Mouse (Mus musculus) megakaryocyte, embryonic 14.5 days (primary cell): ENCODE results near the gene Fgfr2.

Experiments
- FLI1 ChIP-seq: IDR thresholded peaks from 2 replicates; pipeline ENCODE4 v1.6.1; 2012; ENCODE audit warnings: low read length, inconsistent platforms, mixed read lengths
- GATA1 ChIP-seq: IDR thresholded peaks from 3 replicates; pipeline ENCODE4 v1.6.1; 2012; ENCODE audit warnings: mixed read lengths, low read length, inconsistent platforms, borderline replicate concordance

GRCm38 (mm10) chr7:130950482-130950881 lies 2172.7 kb downstream of the Fgfr2 start:
- TF ChIP-seq GATA1, result no peak
- TF ChIP-seq FLI1, result no peak
